21 mouse cellular contexts compared by ENCODE assay signal in the genomic region with DNA sequence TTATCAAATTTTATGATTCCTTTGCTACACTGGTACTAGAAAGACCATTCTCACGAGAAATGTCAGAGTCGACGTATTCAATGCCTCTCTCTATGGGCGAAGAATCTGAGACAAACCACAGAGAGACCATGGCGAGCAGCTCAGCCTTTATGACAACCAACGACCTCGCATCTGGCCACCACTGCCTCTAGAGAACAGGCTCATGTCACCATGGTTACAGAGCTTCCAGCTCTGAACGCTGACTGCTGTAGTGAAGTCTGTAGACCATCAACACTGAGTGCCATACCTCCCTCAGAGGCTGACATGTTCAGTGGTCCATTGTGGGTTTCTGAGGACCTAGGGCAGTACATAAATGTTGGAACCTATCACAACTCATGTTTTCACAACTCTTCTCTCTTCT.
DNase-seq lines count a peak whose midpoint lies in the region; ATAC-seq and TF ChIP-seq lines count a peak whose summit lies in the region.
"Had no signal": no experiment of that assay in that cellular context is flagged by ENCODE, and none has a peak within 500 bp of the region (broad histone marks: within the 10 kb centered on the region; RNA-seq: fewer than 3 reads in every experiment).

No protein-coding gene starts in this region.

- TF ChIP-seq CTCF in forebrain, postnatal 0 days (IDR thresholded peaks at IDR 0.05; ENCODE audit: low read depth), result no peak
- TF ChIP-seq CTCF in midbrain, postnatal 0 days (IDR thresholded peaks at IDR 0.05), result no peak

- H3K9me3 ChIP-seq in forebrain, postnatal 0 days (ENCODE audit: low read length), result no peaks in the 10 kb centered on the region
- no peaks in the 10 kb centered on the region for H3K9me3 ChIP-seq in forebrain, embryonic 16.5 days (ENCODE audit: control insufficient read depth, low read length)
- no peaks in the 10 kb centered on the region for H3K9me3 ChIP-seq in midbrain, postnatal 0 days (ENCODE audit: low read length)
- H3K9me3 ChIP-seq in midbrain, embryonic 11.5 days (ENCODE audit: control insufficient read depth, low read length), result no peaks in the 10 kb centered on the region
- no peaks in the 10 kb centered on the region for H3K9me3 ChIP-seq in limb, embryonic 12.5 days
- H3K9me3 ChIP-seq: forebrain, embryonic 12.5 days; heart, embryonic 15.5 days; hindbrain, embryonic 15.5 days had no signal

- no peak overlapping the region for H3K4me3 ChIP-seq in forebrain, postnatal 0 days (ENCODE audit: low read depth, low read length)
- no peak overlapping the region for H3K4me3 ChIP-seq in forebrain, embryonic 16.5 days (replicated peaks; ENCODE audit: low read length)
- H3K4me3 ChIP-seq in midbrain, postnatal 0 days (ENCODE audit: low read depth, low read length), result no peak overlapping the region
- H3K4me3 ChIP-seq in midbrain, embryonic 11.5 days (ENCODE audit: low read depth, low read length), result no peak overlapping the region
- H3K4me3 ChIP-seq in limb, embryonic 12.5 days (replicated peaks), result no peak overlapping the region
- H3K4me3 ChIP-seq: forebrain, embryonic 12.5 days; heart, adult 2 months; heart, embryonic 15.5 days; hindbrain, embryonic 15.5 days had no signal

- no peaks in the 10 kb centered on the region for H3K36me3 ChIP-seq in forebrain, postnatal 0 days (ENCODE audit: insufficient read depth)
- no peaks in the 10 kb centered on the region for H3K36me3 ChIP-seq in forebrain, embryonic 16.5 days (ENCODE audit: control insufficient read depth, insufficient read depth)
- H3K36me3 ChIP-seq in midbrain, postnatal 0 days (ENCODE audit: insufficient read depth, low read length), result no peaks in the 10 kb centered on the region
- H3K36me3 ChIP-seq in midbrain, embryonic 11.5 days (ENCODE audit: control insufficient read depth, insufficient read depth, low read length), result no peaks in the 10 kb centered on the region
- H3K36me3 ChIP-seq in limb, embryonic 12.5 days, result no peaks in the 10 kb centered on the region
- H3K36me3 ChIP-seq: forebrain, embryonic 12.5 days; G1E; heart, embryonic 15.5 days; hindbrain, embryonic 15.5 days had no signal

- H3K4me2 ChIP-seq in forebrain, postnatal 0 days (ENCODE audit: low read depth), result no peak overlapping the region
- no peak overlapping the region for H3K4me2 ChIP-seq in forebrain, embryonic 16.5 days (ENCODE audit: low read length)
- H3K4me2 ChIP-seq in midbrain, postnatal 0 days (ENCODE audit: low read depth, low read length, poor library complexity, severe bottlenecking), result no peak overlapping the region
- H3K4me2 ChIP-seq in midbrain, embryonic 11.5 days, result no peak overlapping the region
- H3K4me2 ChIP-seq in limb, embryonic 12.5 days, result no peak overlapping the region
- H3K4me2 ChIP-seq: forebrain, embryonic 12.5 days; heart, embryonic 11.5 days; heart, embryonic 15.5 days; hindbrain, embryonic 15.5 days had no signal

- H3K4me1 ChIP-seq in forebrain, postnatal 0 days (ENCODE audit: insufficient read depth), result no peaks in the 10 kb centered on the region
- peaks cover 5% of the 10 kb centered on the region; the same call in 1 of the 2 replicates for H3K4me1 ChIP-seq in forebrain, embryonic 16.5 days (replicated peaks; ENCODE audit: control insufficient read depth, insufficient read depth, low read length)
- H3K4me1 ChIP-seq in midbrain, postnatal 0 days (ENCODE audit: insufficient read depth, low read length), result no peaks in the 10 kb centered on the region
- no peaks in the 10 kb centered on the region for H3K4me1 ChIP-seq in midbrain, embryonic 11.5 days (ENCODE audit: control insufficient read depth, insufficient read depth, low read length)
- H3K4me1 ChIP-seq in limb, embryonic 12.5 days (replicated peaks), result peaks cover 30% of the 10 kb centered on the region
- H3K4me1 ChIP-seq: forebrain, embryonic 12.5 days had no signal

- no peak for DNase-seq in forebrain, postnatal 0 days
- DNase-seq in midbrain, postnatal 0 days (ENCODE audit: low spot score), result peak; percentile 24
- no peak for DNase-seq in midbrain, embryonic 11.5 days (ENCODE audit: low spot score, missing footprints)
- DNase-seq in thymus, postnatal 0 days (ENCODE audit: low spot score), result no peak
- no peak for DNase-seq in lung, adult 18-20 months
- DNase-seq: adrenal gland, adult 8-10 months; adrenal gland, postnatal 36 days; B cell, adult 2 months; cerebellum, adult 2 months; cerebellum, postnatal 10 days; gastrocnemius, postnatal 36 days had no signal

- peak; percentile 55; the same call in 1 of the 2 replicates for ATAC-seq in forebrain, postnatal 0 days
- no peak for ATAC-seq in forebrain, embryonic 16.5 days
- ATAC-seq in midbrain, postnatal 0 days (ENCODE audit: low FRiP score), result no peak
- no peak for ATAC-seq in midbrain, embryonic 11.5 days (ENCODE audit: low FRiP score)
- no peak for ATAC-seq in limb, embryonic 12.5 days (ENCODE audit: insufficient number of reproducible peaks, insufficient read depth, low FRiP score, low TSS enrichment, low read depth)
- ATAC-seq: CD4-positive, CD25-positive, alpha-beta regulatory T cell, adult 4 months; inflammation-experienced regulatory T-cells, adult 6 months had no signal

- no peak overlapping the region for H3K27ac ChIP-seq in forebrain, postnatal 0 days (ENCODE audit: low read depth, low read length)
- H3K27ac ChIP-seq in forebrain, embryonic 16.5 days (ENCODE audit: low read length), result no peak overlapping the region
- H3K27ac ChIP-seq in midbrain, postnatal 0 days (ENCODE audit: low read depth, low read length), result no peak overlapping the region
- no peak overlapping the region for H3K27ac ChIP-seq in midbrain, embryonic 11.5 days (ENCODE audit: low read depth, low read length)
- 0 out of 2 replicates have a peak overlapping the region, but pooled peaks have one; percentile 46 for H3K27ac ChIP-seq in limb, embryonic 12.5 days
- H3K27ac ChIP-seq: heart, adult 2 months; heart, embryonic 15.5 days; hindbrain, embryonic 15.5 days had no signal

- no peak overlapping the region for H3K9ac ChIP-seq in forebrain, postnatal 0 days
- H3K9ac ChIP-seq in forebrain, embryonic 16.5 days (replicated peaks; ENCODE audit: low read depth, low read length), result no peak overlapping the region
- H3K9ac ChIP-seq in midbrain, postnatal 0 days (replicated peaks; ENCODE audit: low read length, poor library complexity, severe bottlenecking), result no peak overlapping the region
- no peak overlapping the region for H3K9ac ChIP-seq in midbrain, embryonic 11.5 days (ENCODE audit: low read length)
- no peak overlapping the region for H3K9ac ChIP-seq in limb, embryonic 12.5 days (replicated peaks)
- H3K9ac ChIP-seq: forebrain, embryonic 12.5 days; heart, embryonic 15.5 days; hindbrain, embryonic 15.5 days had no signal

- WGBS in forebrain, postnatal 0 days, result 82% methylated on average over 8 of the region's 8 CpGs
- WGBS in forebrain, embryonic 16.5 days, result 80% methylated on average over 8 of the region's 8 CpGs
- WGBS in midbrain, postnatal 0 days, result 59% methylated on average over 8 of the region's 8 CpGs
- 78% methylated on average over 8 of the region's 8 CpGs for WGBS in midbrain, embryonic 11.5 days
- WGBS in limb, embryonic 12.5 days, result 51% methylated on average over 8 of the region's 8 CpGs

- H3K27me3 ChIP-seq in forebrain, postnatal 0 days (ENCODE audit: insufficient read depth, low read length), result no peaks in the 10 kb centered on the region
- no peaks in the 10 kb centered on the region for H3K27me3 ChIP-seq in forebrain, embryonic 16.5 days (replicated peaks; ENCODE audit: control insufficient read depth, insufficient read depth, low read length)
- H3K27me3 ChIP-seq in midbrain, postnatal 0 days (ENCODE audit: insufficient read depth, low read length), result no peaks in the 10 kb centered on the region
- H3K27me3 ChIP-seq in midbrain, embryonic 11.5 days (ENCODE audit: control insufficient read depth, insufficient read depth, low read length), result no peaks in the 10 kb centered on the region
- no peaks in the 10 kb centered on the region; the same call in 1 of the 2 replicates for H3K27me3 ChIP-seq in limb, embryonic 12.5 days
- H3K27me3 ChIP-seq: forebrain, embryonic 12.5 days; heart, embryonic 15.5 days; hindbrain, embryonic 15.5 days had no signal
